Mouse (Mus musculus): Measurements from ENCODE around the gene Dcst2. TPM values are rescaled to one million over a fixed set of nuclear protein-coding genes. Genes with fewer than 3 reads are reported as not detected.

Gene Dcst2
- total RNA-seq, 1 experiment = not detected

DNA sequence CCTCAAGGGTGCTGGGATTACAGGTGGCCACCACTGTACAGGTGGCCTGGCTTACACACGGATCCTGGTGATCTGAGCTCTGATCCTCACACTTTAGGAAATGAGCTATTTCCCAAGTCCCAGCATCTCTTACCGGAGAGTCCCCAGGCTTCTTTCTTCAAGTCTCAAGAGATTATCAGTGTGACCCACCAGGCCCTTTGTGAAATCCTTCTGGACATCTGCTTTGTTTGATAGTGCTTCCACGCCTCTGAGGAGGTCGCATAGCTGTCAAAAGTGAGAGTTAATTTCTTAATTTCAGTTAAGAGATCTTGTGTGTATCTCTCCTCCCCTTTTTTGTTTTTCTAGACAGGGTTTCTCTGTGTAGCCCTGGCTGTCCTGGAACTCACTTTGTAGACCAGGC is 64.1 kb downstream of the Dcst2 start:
- no peak for DNase-seq (ENCODE audit: low read depth, low spot score)
- no peak overlapping the region for H3K9ac ChIP-seq (ENCODE audit: insufficient read depth, low read depth, low read length, poor library complexity, severe bottlenecking)
- in situ Hi-C loops (cut with MboI; ENCODE audit: low sequenced_read_pairs in 2 of 2, unreplicated experiment in 2 of 2) = no loop called here
- H3K4me3 ChIP-seq (ENCODE audit: insufficient read depth in 1 of 2, low read depth in 1 of 2, low read length in 2 of 2, poor library complexity in 1 of 2, severe bottlenecking in 1 of 2) = no peak overlapping the region
- no peak overlapping the region for H3K27ac ChIP-seq (ENCODE audit: insufficient read depth, low read depth, low read length, poor library complexity, severe bottlenecking)
- peaks cover 13 to 23% of the 10 kb centered on the region in 2 experiments for H3K4me1 ChIP-seq (ENCODE audit: control insufficient read depth in 2 of 2, insufficient read depth in 2 of 2, low read length in 2 of 2, poor library complexity in 1 of 2)
- H3K9me3 ChIP-seq (ENCODE audit: control insufficient read depth, insufficient read depth, low read depth, low read length) = no peaks in the 10 kb centered on the region
- H3K36me3 ChIP-seq (ENCODE audit: control insufficient read depth, insufficient read depth, low read length, poor library complexity, severe bottlenecking) = peaks cover 37% of the 10 kb centered on the region
- TF ChIP-seq MAFK (IDR thresholded peaks at IDR 0.05; ENCODE audit: insufficient read depth, low read depth, low read length) (no peak), HCFC1 (IDR thresholded peaks at IDR 0.05; ENCODE audit: borderline replicate concordance, insufficient read depth, low read length) (no peak), ZC3H11A (IDR thresholded peaks at IDR 0.05; ENCODE audit: borderline replicate concordance, low read depth, low read length) (no peak), ZNF384 (IDR thresholded peaks at IDR 0.05; ENCODE audit: low read depth, low read length) (no peak), CHD2 (IDR thresholded peaks at IDR 0.05; ENCODE audit: low read depth, low read length) (no peak)

Other genes starting within 250 kb of the Dcst2 start
- 0.85 and 0.90 TPM in 2 replicates for gene Pklr, start 225.8 kb upstream of the Dcst2 start, total RNA-seq (2012; rRNA removed)
- 4.0 and 6.0 TPM in 2 replicates for gene Hcn3, start 201.8 kb upstream of the Dcst2 start, total RNA-seq (2012; rRNA removed)
- 42.0 and 60.1 TPM in 2 replicates for gene Clk2, start 197.2 kb upstream of the Dcst2 start, total RNA-seq (2012; rRNA removed)
- gene Scamp3, start 184.5 kb upstream of the Dcst2 start, total RNA-seq (2012; rRNA removed) = 83.2 and 102 TPM in 2 replicates
- 8.6 and 9.3 TPM in 2 replicates for gene Fam189b, start 178.8 kb upstream of the Dcst2 start, total RNA-seq (2012; rRNA removed)
- gene Gba, start 159.0 kb upstream of the Dcst2 start, total RNA-seq (2012; rRNA removed) = 69.3 and 89.7 TPM in 2 replicates
- gene Thbs3, start 146.8 kb upstream of the Dcst2 start, total RNA-seq (2012; rRNA removed) = 36.9 and 46.9 TPM in 2 replicates
- gene Mtx1, start 134.9 kb upstream of the Dcst2 start, total RNA-seq (2012; rRNA removed) = 234 and 251 TPM in 2 replicates
- gene Muc1, start 132.9 kb upstream of the Dcst2 start, total RNA-seq (2012; rRNA removed) = 3.0 and 3.9 TPM in 2 replicates
- gene Krtcap2, start 116.0 kb upstream of the Dcst2 start, total RNA-seq (2012; rRNA removed) = 113 and 134 TPM in 2 replicates
- 3.1 and 5.3 TPM in 2 replicates for gene Trim46, start 115.7 kb upstream of the Dcst2 start, total RNA-seq (2012; rRNA removed)
- gene Dpm3, start 102.6 kb upstream of the Dcst2 start, total RNA-seq (2012; rRNA removed) = 207 and 297 TPM in 2 replicates
- gene Slc50a1, start 91.4 kb upstream of the Dcst2 start, total RNA-seq (2012; rRNA removed) = 17.0 and 27.0 TPM in 2 replicates
- 2.1 and 9.5 TPM in 2 replicates for gene Efna1, start 80.8 kb upstream of the Dcst2 start, total RNA-seq (2012; rRNA removed)
- 7.5 and 12.5 TPM in 2 replicates for gene Efna3, start 39.0 kb upstream of the Dcst2 start, total RNA-seq (2012; rRNA removed)
- gene Efna4, start 23.9 kb upstream of the Dcst2 start, total RNA-seq (2012; rRNA removed) = 24.0 and 41.9 TPM in 2 replicates
- 56.3 and 59.1 TPM in 2 replicates for gene Adam15, start 12.0 kb upstream of the Dcst2 start, total RNA-seq (2012; rRNA removed)
- 0.09 and 0.16 TPM in 2 replicates for gene Dcst1, start 3.3 kb downstream of the Dcst2 start, total RNA-seq (2012; rRNA removed)
- 11.8 and 13.0 TPM in 2 replicates for gene Zbtb7b, start 32.8 kb downstream of the Dcst2 start, total RNA-seq (2012; rRNA removed)
- gene Lenep, start 40.8 kb downstream of the Dcst2 start, total RNA-seq (2012; rRNA removed) = not detected in 2 replicates
- gene Flad1, start 49.9 kb downstream of the Dcst2 start, total RNA-seq (2012; rRNA removed) = 20.3 and 20.9 TPM in 2 replicates
- 162 and 190 TPM in 2 replicates for gene Cks1b, start 56.4 kb downstream of the Dcst2 start, total RNA-seq (2012; rRNA removed)
- gene Shc1, start 56.5 kb downstream of the Dcst2 start, total RNA-seq (2012; rRNA removed) = 66.9 and 72.0 TPM in 2 replicates
- gene Pygo2, start 68.2 kb downstream of the Dcst2 start, total RNA-seq (2012; rRNA removed) = 39.2 and 50.3 TPM in 2 replicates
- gene Pbxip1, start 74.7 kb downstream of the Dcst2 start, total RNA-seq (2012; rRNA removed) = 19.3 and 20.8 TPM in 2 replicates
- gene Pmvk, start 92.6 kb downstream of the Dcst2 start, total RNA-seq (2012; rRNA removed) = 35.0 and 38.6 TPM in 2 replicates
- 0.13 and 0.26 TPM in 2 replicates for gene Kcnn3, start 158.2 kb downstream of the Dcst2 start, total RNA-seq (2012; rRNA removed)

Data from ES-E14 (cell line).